Mouse (Mus musculus) embryonic facial prominence, embryonic 11.5 days (tissue): ENCODE measurements around the gene Pbrm1. TPM values are rescaled to one million over a fixed set of nuclear protein-coding genes. Genes with fewer than 3 reads are reported as not detected.

ENCODE experiments used
- ATAC-seq: fragments of 200-750 bp; cut with Nextera tagmentation; replicated peaks from 2 replicates; pipeline ENCODE4 v1.8.0; 2017; ENCODE audit warnings: low read depth; ENCODE audit not compliant: insufficient number of reproducible peaks, low FRiP score, low TSS enrichment
- DNase-seq: peaks from one replicate; pipeline ENCODE4 v3.0.0-alpha.2; 2015; ENCODE audit warnings: low spot score
- H3K27ac ChIP-seq: fragments of 300-500 bp; sonication (generic); replicated peaks from 2 replicates; pipeline ENCODE4 v1.5.1; 2014; ENCODE audit warnings: mild to moderate bottlenecking, low read depth, low read length, control low read depth
- H3K27me3 ChIP-seq: fragments of 300-500 bp; sonication (generic); 2 replicates; pipeline ENCODE4 v1.6.1; 2014; ENCODE audit warnings: mild to moderate bottlenecking, low read length, moderate library complexity, mixed read lengths; ENCODE audit not compliant: control insufficient read depth, insufficient read depth
- H3K36me3 ChIP-seq: fragments of 300-500 bp; sonication (generic); replicated peaks from 2 replicates; pipeline ENCODE4 v1.6.1; 2014; ENCODE audit warnings: low read depth, mild to moderate bottlenecking, low read length, moderate library complexity, mixed read lengths; ENCODE audit not compliant: control insufficient read depth, insufficient read depth
- H3K4me1 ChIP-seq: fragments of 300-500 bp; sonication (generic); 2 replicates; pipeline ENCODE4 v1.6.1; 2014; ENCODE audit warnings: low read length, mixed read lengths; ENCODE audit not compliant: control insufficient read depth, insufficient read depth
- H3K4me2 ChIP-seq: fragments of 300-500 bp; sonication (generic); 2 replicates; pipeline ENCODE4 v1.6.1; 2014; ENCODE audit warnings: low read depth, mild to moderate bottlenecking, control low read depth, low read length, moderate library complexity
- H3K4me3 ChIP-seq: fragments of 300-500 bp; sonication (generic); 2 replicates; pipeline ENCODE4 v1.5.1; 2014; ENCODE audit warnings: low read depth, low read length, control low read depth
- H3K9ac ChIP-seq: fragments of 300-500 bp; sonication (generic); replicated peaks from 2 replicates; pipeline ENCODE4 v1.6.1; 2014; ENCODE audit warnings: mild to moderate bottlenecking, control low read depth, low read length
- H3K9me3 ChIP-seq: fragments of 300-500 bp; sonication (generic); replicated peaks from 2 replicates; pipeline ENCODE4 v1.6.1; 2016; ENCODE audit warnings: mild to moderate bottlenecking, low read length, inconsistent platforms, mixed read lengths; ENCODE audit not compliant: control insufficient read depth
- WGBS: fragments of 180-500 bp; shearing (Covaris S2); extraction: QIAGEN DNeasy Blood & Tissue Kit; methylation state at CpG from one replicate; pipeline ENCODE4 v1.1.7; 2014; 5-methylcytosine and 5-hydroxymethylcytosine counted together
- polyA plus RNA-seq: library from polyadenylated mRNA; unstranded; fragments of >200 nt; fragmentation: Nextera tagmentation; extraction: Ambion mirVana; gene quantifications from 2 replicates; pipeline ENCODE4 v1.2.1, GENCODE M21; 2014

Pbrm1 gene
- polyA plus RNA-seq, 1 experiment from 2014 or later: 125 TPM

GRCm38 (mm10) chr14:31161638-31162037 lies 142.7 kb downstream of the Pbrm1 start:
- 79% methylated on average over 10 of the region's 10 CpGs for WGBS
- DNase-seq (no peak), ATAC-seq (no peak)
- Histone ChIP-seq H3K9ac (no peak overlapping the region), H3K9me3 (no peaks in the 10 kb centered on the region), H3K36me3 (no peaks in the 10 kb centered on the region), H3K27ac (no peak overlapping the region), H3K27me3 (no peaks in the 10 kb centered on the region), H3K4me1 (no peaks in the 10 kb centered on the region), H3K4me3 (no peak overlapping the region), H3K4me2 (no peak overlapping the region)

GRCm38 (mm10) chr14:31164067-31164466 lies 145.1 kb downstream of the Pbrm1 start:
- Histone ChIP-seq H3K27ac (no peak overlapping the region), H3K9ac (no peak overlapping the region), H3K9me3 (no peaks in the 10 kb centered on the region), H3K27me3 (no peaks in the 10 kb centered on the region), H3K4me1 (no peaks in the 10 kb centered on the region), H3K4me2 (no peak overlapping the region), H3K36me3 (no peaks in the 10 kb centered on the region), H3K4me3 (no peak overlapping the region)
- WGBS: 82% methylated on average over 8 of the region's 8 CpGs
- ATAC-seq (no peak), DNase-seq (no peak)

GRCm38 (mm10) chr14:31165010-31165409 lies 146.1 kb downstream of the Pbrm1 start:
- Histone ChIP-seq H3K9ac (no peak overlapping the region), H3K27me3 (no peaks in the 10 kb centered on the region), H3K4me1 (no peaks in the 10 kb centered on the region), H3K36me3 (no peaks in the 10 kb centered on the region), H3K27ac (no peak overlapping the region), H3K4me2 (no peak overlapping the region), H3K4me3 (no peak overlapping the region), H3K9me3 (no peaks in the 10 kb centered on the region)
- WGBS: 62% methylated on average over 2 of the region's 2 CpGs
- DNase-seq: no peak
- ATAC-seq: no peak

DNA sequence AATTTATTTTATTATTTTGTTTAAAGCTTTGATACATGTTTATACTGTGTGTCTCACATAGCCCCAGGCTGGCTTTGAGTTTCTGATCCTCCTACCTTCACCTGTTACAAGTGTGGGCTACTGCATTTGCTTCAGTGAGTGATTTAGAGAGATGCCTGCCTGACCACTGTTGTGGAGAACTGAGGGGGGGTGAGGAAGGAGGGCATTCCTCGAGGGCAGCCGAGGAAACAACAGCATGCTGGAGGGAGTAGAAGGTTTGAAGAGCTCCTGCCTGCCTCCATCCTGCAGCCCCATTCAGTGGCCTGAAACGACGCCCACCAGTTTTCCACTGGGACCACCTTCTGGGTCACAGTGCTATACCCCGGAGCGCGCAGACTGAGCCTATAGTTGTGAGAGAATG lies 146.5 kb downstream of the Pbrm1 start:
- H3K27ac ChIP-seq: no peak overlapping the region
- 66% methylated on average over 7 of the region's 7 CpGs for WGBS
- H3K4me2 ChIP-seq: no peak overlapping the region
- H3K9me3 ChIP-seq: no peaks in the 10 kb centered on the region
- H3K4me1 ChIP-seq: no peaks in the 10 kb centered on the region
- H3K4me3 ChIP-seq: no peak overlapping the region
- H3K27me3 ChIP-seq: no peaks in the 10 kb centered on the region
- DNase-seq: no peak
- ATAC-seq: no peak
- H3K9ac ChIP-seq: no peak overlapping the region
- H3K36me3 ChIP-seq: no peaks in the 10 kb centered on the region

GRCm38 (mm10) chr14:31165991-31166630 lies 147.2 kb downstream of the Pbrm1 start:
- Histone ChIP-seq H3K4me3 (no peak overlapping the region), H3K9me3 (no peaks in the 10 kb centered on the region), H3K27me3 (no peaks in the 10 kb centered on the region), H3K4me1 (no peaks in the 10 kb centered on the region), H3K36me3 (peaks cover 4% of the 10 kb centered on the region; the same call in 1 of the 2 replicates), H3K27ac (no peak overlapping the region), H3K4me2 (no peak overlapping the region), H3K9ac (no peak overlapping the region)
- ATAC-seq (no peak), DNase-seq (no peak)
- WGBS: 75% methylated on average over 10 of the region's 10 CpGs

GRCm38 (mm10) chr14:31166827-31167226 lies 147.9 kb downstream of the Pbrm1 start:
- ATAC-seq (no peak), DNase-seq (no peak)
- 67% methylated on average over 9 of the region's 9 CpGs for WGBS
- H3K27ac ChIP-seq: no peak overlapping the region
- H3K4me1 ChIP-seq: no peaks in the 10 kb centered on the region
- H3K27me3 ChIP-seq: no peaks in the 10 kb centered on the region
- H3K9ac ChIP-seq: no peak overlapping the region
- H3K4me2 ChIP-seq: no peak overlapping the region
- H3K4me3 ChIP-seq: no peak overlapping the region
- peaks cover 10% of the 10 kb centered on the region for H3K36me3 ChIP-seq
- no peaks in the 10 kb centered on the region for H3K9me3 ChIP-seq

GRCm38 (mm10) chr14:31168425-31168824 lies 149.5 kb downstream of the Pbrm1 start, which contains the start of gene Stab1:
Gene Stab1, minus strand, starts transcription at chr14:31168641.
- ATAC-seq (no peak), DNase-seq (no peak)
- no peaks in the 10 kb centered on the region for H3K27me3 ChIP-seq
- no peak within 1 kb of the TSS for H3K27ac ChIP-seq
- 48% methylated on average over 10 of the region's 10 CpGs for WGBS
- H3K9ac ChIP-seq: no peak within 1 kb of the TSS; the same call in 1 of the 2 replicates
- H3K36me3 ChIP-seq: peaks cover 25% of the 10 kb centered on the region
- no peaks in the 10 kb centered on the region for H3K9me3 ChIP-seq
- no peak within 1 kb of the TSS for H3K4me3 ChIP-seq
- no peak within 1 kb of the TSS for H3K4me2 ChIP-seq
- no peaks in the 10 kb centered on the region for H3K4me1 ChIP-seq

GRCm38 (mm10) chr14:31169508-31169907 lies 150.6 kb downstream of the Pbrm1 start:
- DNase-seq: no peak
- H3K4me3 ChIP-seq: no peak overlapping the region
- peaks cover 32% of the 10 kb centered on the region for H3K36me3 ChIP-seq
- H3K4me1 ChIP-seq: no peaks in the 10 kb centered on the region
- H3K9me3 ChIP-seq: no peaks in the 10 kb centered on the region
- no peak overlapping the region for H3K9ac ChIP-seq
- H3K27me3 ChIP-seq: no peaks in the 10 kb centered on the region
- H3K4me2 ChIP-seq: no peak overlapping the region
- ATAC-seq: no peak
- no peak overlapping the region for H3K27ac ChIP-seq
- WGBS: 91% methylated on average over 6 of the region's 6 CpGs
